Mouse (Mus musculus): ENCODE results near the gene Ext2. TPM values are rescaled to one million over a fixed set of nuclear protein-coding genes. Genes with fewer than 3 reads are reported as not detected.

Gene Ext2
- polyA plus RNA-seq, 1 experiment from 2014 or later, result 79.8 TPM

GRCm38 (mm10) chr2:93706407-93706806 lies 116.0 kb downstream of the Ext2 start:
- no peak overlapping the region for H3K4me3 ChIP-seq
- 89% methylated on average over 2 of the region's 2 CpGs for WGBS
- H3K36me3 ChIP-seq, result peaks cover 19% of the 10 kb centered on the region

GRCm38 (mm10) chr2:93704195-93704594 lies 118.2 kb downstream of the Ext2 start:
- 82% methylated on average over 4 of the region's 4 CpGs for WGBS

More at GRCm38 (mm10) chr2:93706407-93706806, 116.0 kb downstream of the Ext2 start:
- Histone ChIP-seq H3K9me3 (replicated peaks) (no peaks in the 10 kb centered on the region), H3K4me1 (replicated peaks) (no peaks in the 10 kb centered on the region; the same call in 1 of the 2 replicates), H3K4me2 (no peak overlapping the region), H3K27ac (ENCODE audit: poor library complexity, severe bottlenecking) (no peak overlapping the region), H3K27me3 (replicated peaks) (no peaks in the 10 kb centered on the region), H3K9ac (no peak overlapping the region)
- no peak for ATAC-seq (ENCODE audit: insufficient number of reproducible peaks, low FRiP score)

GRCm38 (mm10) chr2:93702936-93703926 lies 119.1 kb downstream of the Ext2 start:
- Histone ChIP-seq H3K36me3 (peaks cover 22% of the 10 kb centered on the region), H3K9ac (no peak overlapping the region), H3K4me1 (replicated peaks) (peaks cover 7% of the 10 kb centered on the region), H3K27me3 (replicated peaks) (no peaks in the 10 kb centered on the region), H3K9me3 (replicated peaks) (no peaks in the 10 kb centered on the region), H3K4me3 (no peak overlapping the region), H3K27ac (ENCODE audit: poor library complexity, severe bottlenecking) (no peak overlapping the region), H3K4me2 (no peak overlapping the region)
- 80% methylated on average over 19 of the region's 19 CpGs for WGBS
- no peak for ATAC-seq (ENCODE audit: insufficient number of reproducible peaks, low FRiP score)

More at GRCm38 (mm10) chr2:93704195-93704594, 118.2 kb downstream of the Ext2 start:
- H3K36me3 ChIP-seq, result peaks cover 20% of the 10 kb centered on the region
- no peaks in the 10 kb centered on the region for H3K9me3 ChIP-seq (replicated peaks)
- no peak for ATAC-seq (ENCODE audit: insufficient number of reproducible peaks, low FRiP score)
- H3K9ac ChIP-seq, result no peak overlapping the region
- H3K27ac ChIP-seq (ENCODE audit: poor library complexity, severe bottlenecking), result no peak overlapping the region
- H3K27me3 ChIP-seq (replicated peaks), result no peaks in the 10 kb centered on the region
- no peak overlapping the region for H3K4me3 ChIP-seq
- H3K4me2 ChIP-seq, result no peak overlapping the region
- peaks cover 5% of the 10 kb centered on the region for H3K4me1 ChIP-seq (replicated peaks)

GRCm38 (mm10) chr2:93699346-93699745 lies 123.0 kb downstream of the Ext2 start:
- Histone ChIP-seq H3K4me3 (no peak overlapping the region), H3K27ac (ENCODE audit: poor library complexity, severe bottlenecking) (no peak overlapping the region), H3K36me3 (peaks cover 13% of the 10 kb centered on the region), H3K4me2 (no peak overlapping the region), H3K27me3 (replicated peaks) (no peaks in the 10 kb centered on the region), H3K4me1 (replicated peaks) (peaks cover 28% of the 10 kb centered on the region), H3K9ac (no peak overlapping the region), H3K9me3 (replicated peaks) (no peaks in the 10 kb centered on the region)
- no peak for ATAC-seq (ENCODE audit: insufficient number of reproducible peaks, low FRiP score)
- WGBS, result 51% methylated on average over 2 of the region's 2 CpGs

- Histone ChIP-seq H3K9me3 (replicated peaks) (no peaks in the 10 kb centered on the region), H3K4me2 (peak overlapping the region; percentile 47), H3K4me1 (replicated peaks) (peaks cover 34% of the 10 kb centered on the region), H3K9ac (0 out of 2 replicates have a peak overlapping the region, but pooled peaks have one; percentile 47), H3K27me3 (replicated peaks) (no peaks in the 10 kb centered on the region), H3K4me3 (no peak overlapping the region; the same call in 1 of the 2 replicates), H3K27ac (ENCODE audit: poor library complexity, severe bottlenecking) (peak overlapping the region; percentile 77), H3K36me3 (0 out of 2 replicates have a peak, but pooled peaks cover 3% of the 10 kb centered on the region)
- ATAC-seq (ENCODE audit: insufficient number of reproducible peaks, low FRiP score), result peak; percentile 71
- 17% methylated on average over 10 of the region's 10 CpGs for WGBS
These were observed 126.2 kb downstream of the Ext2 start for GRCm38 (mm10) chr2:93696181-93696641.

- 78% methylated on average over 4 of the region's 4 CpGs for WGBS
- no peaks in the 10 kb centered on the region for H3K27me3 ChIP-seq (replicated peaks)
- H3K9me3 ChIP-seq (replicated peaks), result no peaks in the 10 kb centered on the region
- peaks cover 42% of the 10 kb centered on the region for H3K4me1 ChIP-seq (replicated peaks)
- ATAC-seq (ENCODE audit: insufficient number of reproducible peaks, low FRiP score), result no peak
- H3K36me3 ChIP-seq, result no peaks in the 10 kb centered on the region
- no peak overlapping the region for H3K4me2 ChIP-seq
- H3K27ac ChIP-seq (ENCODE audit: poor library complexity, severe bottlenecking), result no peak overlapping the region
- H3K4me3 ChIP-seq, result no peak overlapping the region
- H3K9ac ChIP-seq, result no peak overlapping the region
These were observed 129.3 kb downstream of the Ext2 start for GRCm38 (mm10) chr2:93693101-93693500.

- Histone ChIP-seq H3K4me3 (no peak overlapping the region), H3K9me3 (replicated peaks) (no peaks in the 10 kb centered on the region), H3K36me3 (no peaks in the 10 kb centered on the region), H3K27ac (ENCODE audit: poor library complexity, severe bottlenecking) (no peak overlapping the region), H3K27me3 (replicated peaks) (no peaks in the 10 kb centered on the region), H3K4me2 (no peak overlapping the region), H3K9ac (no peak overlapping the region), H3K4me1 (replicated peaks) (peaks cover 21% of the 10 kb centered on the region)
- 64% methylated on average over 9 of the region's 9 CpGs for WGBS
- ATAC-seq (ENCODE audit: insufficient number of reproducible peaks, low FRiP score), result no peak
These were observed 132.1 kb downstream of the Ext2 start for GRCm38 (mm10) chr2:93690064-93690930.

- no peak overlapping the region for H3K4me2 ChIP-seq
- H3K9me3 ChIP-seq (replicated peaks), result no peaks in the 10 kb centered on the region
- 0 out of 2 replicates have a peak, but pooled peaks cover 8% of the 10 kb centered on the region for H3K4me1 ChIP-seq (replicated peaks)
- ATAC-seq (ENCODE audit: insufficient number of reproducible peaks, low FRiP score), result no peak
- no peak overlapping the region for H3K4me3 ChIP-seq
- H3K27me3 ChIP-seq (replicated peaks), result no peaks in the 10 kb centered on the region
- H3K36me3 ChIP-seq, result no peaks in the 10 kb centered on the region
- no peak overlapping the region for H3K9ac ChIP-seq
- 62% methylated on average over 8 of the region's 8 CpGs for WGBS
- no peak overlapping the region for H3K27ac ChIP-seq (ENCODE audit: poor library complexity, severe bottlenecking)
These were observed 138.7 kb downstream of the Ext2 start for GRCm38 (mm10) chr2:93683674-93684073.

- Histone ChIP-seq H3K4me1 (replicated peaks) (0 out of 2 replicates have a peak, but pooled peaks cover 8% of the 10 kb centered on the region), H3K36me3 (no peaks in the 10 kb centered on the region), H3K9ac (no peak overlapping the region), H3K27ac (ENCODE audit: poor library complexity, severe bottlenecking) (no peak overlapping the region), H3K9me3 (replicated peaks) (no peaks in the 10 kb centered on the region), H3K4me2 (no peak overlapping the region), H3K27me3 (replicated peaks) (no peaks in the 10 kb centered on the region), H3K4me3 (no peak overlapping the region)
- 78% methylated on average over 7 of the region's 7 CpGs for WGBS
- no peak for ATAC-seq (ENCODE audit: insufficient number of reproducible peaks, low FRiP score)
These were observed 139.7 kb downstream of the Ext2 start for GRCm38 (mm10) chr2:93682601-93683202.

GRCm38 (mm10) chr2:93681321-93681720 lies 141.0 kb downstream of the Ext2 start:
- Histone ChIP-seq H3K9ac (no peak overlapping the region), H3K9me3 (replicated peaks) (no peaks in the 10 kb centered on the region), H3K27me3 (replicated peaks) (no peaks in the 10 kb centered on the region), H3K4me1 (replicated peaks) (0 out of 2 replicates have a peak, but pooled peaks cover 8% of the 10 kb centered on the region), H3K36me3 (no peaks in the 10 kb centered on the region), H3K4me3 (no peak overlapping the region), H3K27ac (ENCODE audit: poor library complexity, severe bottlenecking) (no peak overlapping the region), H3K4me2 (no peak overlapping the region)
- WGBS, result 45% methylated on average over 5 of the region's 5 CpGs
- ATAC-seq (ENCODE audit: insufficient number of reproducible peaks, low FRiP score), result no peak

Data from heart, embryonic 12.5 days (tissue).